Mouse (Mus musculus): ENCODE measurements at regions not wholly inside any gene's neighbourhood (a gene's known extent, or its start where the extent isn't known, plus 50 kb on each side); places are given as distances from the start of the nearest gene placed in this dataset.

GRCm38 (mm10) chr5:148615117-148615516 lies 62.5 kb upstream of the Ubl3 start:
- DNase-seq (ENCODE audit: low read depth): no peak

- DNase-seq (ENCODE audit: low read depth): no peak
Observed at GRCm38 (mm10) chr5:148611323-148611722, 58.7 kb upstream of the Ubl3 start.

GRCm38 (mm10) chr5:148609506-148609880 lies 56.9 kb upstream of the Ubl3 start:
- no peak for DNase-seq (ENCODE audit: low read depth)

DNA sequence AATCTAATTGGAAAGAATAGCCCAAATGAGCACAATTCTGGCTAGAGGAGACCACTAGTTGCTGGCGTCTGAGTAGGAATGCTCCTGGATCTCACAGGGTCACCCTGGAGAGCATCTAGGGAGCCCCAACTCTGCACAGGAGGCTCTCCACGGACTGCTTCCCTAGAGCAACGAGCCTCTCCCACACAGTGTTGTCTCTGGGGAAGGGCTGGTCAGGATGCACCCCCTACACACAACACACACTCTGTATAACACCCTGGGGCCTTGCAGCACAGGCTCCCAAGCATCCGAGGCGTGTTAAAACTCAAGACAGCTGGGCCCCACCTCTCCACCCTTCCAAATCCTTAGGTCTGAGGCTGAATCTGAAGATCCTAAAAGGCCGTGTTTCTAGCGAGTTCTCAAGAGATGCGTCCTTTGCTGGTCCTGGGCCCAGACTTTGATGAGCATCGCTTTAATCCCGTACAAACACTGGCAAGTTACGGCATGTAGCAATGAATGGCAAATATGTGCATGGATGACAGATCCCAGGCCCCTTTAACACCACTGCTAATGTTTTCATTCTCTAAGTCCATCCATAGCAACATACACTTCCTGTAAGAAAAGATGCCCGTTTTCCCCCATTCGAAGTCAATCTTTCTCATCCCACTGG lies 56.4 kb upstream of the Ubl3 start:
- DNase-seq (ENCODE audit: low read depth): no peak

DNA sequence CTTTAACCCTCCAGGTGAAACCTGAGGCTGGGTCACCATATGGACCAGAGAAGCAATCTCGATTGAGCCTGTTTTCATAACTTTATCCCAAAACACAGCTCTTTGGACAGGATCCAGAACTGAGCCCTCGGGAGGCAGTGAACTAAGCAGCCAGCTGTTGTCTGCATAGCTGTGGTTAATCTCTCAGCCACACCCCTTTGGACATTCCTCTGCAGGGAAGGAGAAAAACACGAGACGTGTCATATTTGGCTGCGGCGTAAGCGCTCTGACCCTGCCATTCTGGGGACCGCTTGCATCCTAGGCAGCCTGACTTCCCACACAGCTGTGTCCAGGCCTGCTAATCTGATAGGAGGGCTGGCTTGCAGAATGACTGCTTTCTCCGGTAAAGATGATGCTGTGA lies 55.6 kb upstream of the Ubl3 start:
- DNase-seq (ENCODE audit: low read depth): peak; percentile 79

DNA sequence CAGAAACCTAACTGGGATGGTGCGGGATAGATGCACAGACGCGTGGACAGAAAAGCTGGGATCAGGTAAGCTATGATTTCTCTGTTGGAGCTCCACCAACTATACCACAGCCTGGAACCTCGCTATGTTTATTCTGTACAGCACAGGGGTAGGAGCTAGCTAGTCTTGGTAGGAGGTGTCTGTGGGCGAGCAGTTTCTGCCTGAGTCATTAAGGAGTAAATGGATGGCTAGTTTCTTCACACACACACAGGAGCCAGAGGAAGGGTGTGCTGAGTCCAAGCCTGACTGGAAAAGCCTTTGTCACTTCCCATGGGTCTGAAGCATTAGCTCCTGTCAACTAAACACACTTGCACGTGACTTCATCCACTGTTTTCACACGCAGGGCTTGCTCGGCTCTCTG lies 53.1 kb upstream of the Ubl3 start:
- DNase-seq (ENCODE audit: low read depth): peak; percentile 49

Data from fibroblast of lung, adult 2 months (primary cell).